Mouse (Mus musculus) cerebellum, postnatal 10 days (tissue): ENCODE measurements around the gene Kcnh3.
A peak's percentile ranks its signal among the peaks of the same experiment; 100 is the strongest.

ENCODE experiments used
- DNase-seq, 2 experiments: peaks; one replicate each; pipeline ENCODE4 v3.0.0; 2021; ENCODE audit warnings: mixed read lengths in 2 of 2

Kcnh3 gene

DNA sequence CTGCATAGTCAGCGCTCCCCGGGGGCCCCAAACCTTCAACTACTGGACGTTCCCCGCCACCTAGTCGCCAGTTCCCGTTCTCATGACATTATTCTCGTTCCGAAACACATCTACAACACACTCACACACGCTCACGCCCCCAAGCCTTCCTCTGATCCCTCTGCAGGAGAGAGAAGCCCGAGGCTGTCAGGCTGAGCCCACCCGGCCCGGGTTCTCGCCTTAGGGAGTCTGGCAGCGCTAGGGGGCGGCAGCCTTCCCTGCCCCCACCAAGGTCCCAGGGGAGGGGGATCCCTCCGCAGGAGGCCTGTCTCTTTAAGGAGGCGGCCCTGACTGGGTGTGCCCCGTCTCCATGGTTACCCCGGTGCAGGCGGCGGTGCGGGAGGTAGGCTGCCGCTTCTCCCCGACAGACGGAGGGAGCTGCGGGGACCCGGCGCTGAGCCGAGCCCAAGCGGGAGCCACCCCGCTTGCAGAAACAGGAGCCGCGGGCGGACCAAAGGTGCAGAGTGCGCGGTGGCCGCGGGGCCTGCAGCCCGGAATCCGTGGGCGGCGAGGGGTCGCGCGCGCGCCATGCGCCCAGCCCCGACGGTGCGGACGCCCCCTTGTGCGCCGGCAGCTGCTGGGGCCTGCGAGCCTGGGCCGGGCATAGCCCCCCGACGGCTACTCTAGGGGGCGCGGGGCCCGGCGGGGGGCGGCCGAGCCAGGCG, at the start of gene Kcnh3:
Gene Kcnh3, plus strand, starts transcription at position 654 of the 704 bp plus-strand sequence.
- DNase-seq: peak; percentile 68 to 76

DNA sequence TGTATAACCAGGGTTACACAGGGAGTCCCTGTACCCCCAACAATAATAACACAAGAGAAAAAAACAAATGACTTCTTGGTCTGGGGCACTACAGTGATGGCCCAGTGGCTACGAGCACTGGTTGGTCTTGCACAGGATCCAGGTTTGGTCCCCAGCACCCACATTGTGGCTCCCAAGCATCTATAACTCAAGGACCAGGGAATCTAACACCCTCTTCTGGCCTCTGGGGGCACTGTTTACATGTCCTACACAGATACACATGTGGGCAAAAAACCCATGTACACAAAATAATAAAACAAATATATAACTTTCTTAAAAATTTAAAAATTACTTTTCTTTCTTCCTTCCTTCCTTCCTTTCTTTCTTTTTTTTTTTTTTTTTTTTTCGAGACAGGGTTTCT, 45.0 kb upstream of the Kcnh3 start:
- no peak for DNase-seq

DNA sequence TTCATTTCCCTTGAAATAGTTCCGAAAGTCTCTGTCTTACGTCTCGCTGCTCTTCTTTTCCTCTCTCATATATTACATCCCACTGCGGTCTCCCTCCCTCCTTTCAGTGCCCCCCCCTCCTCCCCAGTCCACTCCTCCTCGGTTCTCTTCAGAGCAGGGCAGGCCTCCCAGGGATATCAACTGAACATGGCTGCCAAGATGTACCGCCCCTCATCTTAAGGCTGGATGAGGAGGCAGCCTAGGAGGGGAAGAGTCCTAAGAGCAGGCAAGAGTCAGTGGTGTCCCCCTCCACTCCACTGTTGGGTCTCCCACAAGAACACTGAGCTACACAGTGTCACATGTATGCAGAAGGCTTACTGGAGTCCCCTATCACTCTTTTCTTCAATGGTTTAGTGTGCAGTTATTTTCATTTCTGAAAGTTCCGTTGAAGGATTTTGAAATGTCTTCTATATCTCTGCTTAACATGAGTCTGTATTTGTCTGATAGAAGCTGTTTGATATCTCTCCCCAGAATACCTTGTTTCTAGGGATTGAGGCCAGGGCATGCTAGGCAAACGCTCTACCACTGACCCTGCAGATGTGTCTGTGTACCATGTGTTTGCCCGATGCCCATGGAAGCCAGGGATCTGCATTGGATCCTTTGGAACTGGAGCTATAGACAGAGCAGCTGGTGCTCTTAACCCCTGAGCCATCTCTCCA, 40.3 kb upstream of the Kcnh3 start:
- no peak for DNase-seq

DNA sequence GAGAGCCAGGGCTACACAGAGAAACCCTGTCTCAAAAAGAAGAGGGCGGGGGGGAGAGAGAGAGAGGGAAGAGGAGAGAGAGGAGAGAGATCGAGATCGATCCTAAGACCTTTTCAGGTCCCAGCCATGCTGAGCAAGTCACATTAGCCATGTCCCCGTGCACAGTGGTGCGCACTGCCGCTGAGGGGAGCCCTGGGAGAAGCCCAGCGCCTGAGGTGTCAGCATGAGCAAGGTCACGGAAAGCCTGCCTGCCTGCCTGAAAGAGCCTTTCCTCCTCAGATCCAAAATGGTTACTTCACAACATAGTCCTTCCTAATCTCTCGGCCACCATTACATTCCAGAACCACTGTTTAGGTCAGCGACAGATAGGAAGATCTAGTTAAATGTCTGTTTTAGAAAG, 30.3 kb upstream of the Kcnh3 start:
- DNase-seq: no peak

DNA sequence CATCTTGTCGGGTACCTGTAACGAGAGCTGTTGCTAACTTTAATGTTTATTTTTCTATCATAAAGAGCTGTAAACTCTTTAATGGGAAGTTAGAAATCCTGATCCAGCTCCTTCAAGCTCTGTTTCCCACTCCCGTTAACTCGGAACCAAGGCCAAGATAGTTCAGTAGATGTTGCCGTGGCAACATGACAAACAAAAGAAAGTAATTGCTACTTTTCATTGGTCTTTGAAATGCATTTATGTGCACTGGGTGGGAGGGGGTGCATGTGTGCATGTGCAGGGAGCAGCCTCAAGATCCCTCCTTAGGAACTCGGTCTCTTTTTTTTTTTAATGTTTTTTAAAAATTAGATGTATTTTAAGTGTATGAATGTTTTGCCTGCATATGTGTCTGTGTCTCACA, 29.6 kb upstream of the Kcnh3 start:
- DNase-seq: no peak

DNA sequence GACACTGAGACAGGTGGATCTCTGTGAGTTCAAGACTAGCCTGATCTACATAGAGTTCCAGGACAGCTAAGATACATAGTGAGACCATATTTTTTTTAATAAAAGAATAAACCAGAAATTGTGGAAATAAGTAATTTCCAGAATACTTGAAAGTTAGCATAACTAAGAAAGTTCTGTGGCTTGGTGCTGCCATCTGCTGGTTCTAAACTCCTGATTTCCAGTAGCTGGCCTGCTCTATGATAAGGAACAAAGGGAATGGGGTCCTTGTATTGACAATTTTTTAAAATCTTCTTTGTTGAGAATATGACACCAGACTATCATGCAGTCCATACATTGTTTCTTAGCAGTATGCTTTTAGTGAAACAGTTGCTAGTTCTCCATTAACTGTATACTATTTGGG, 25.9 kb upstream of the Kcnh3 start:
- DNase-seq: peak; percentile 46 to 47

DNA sequence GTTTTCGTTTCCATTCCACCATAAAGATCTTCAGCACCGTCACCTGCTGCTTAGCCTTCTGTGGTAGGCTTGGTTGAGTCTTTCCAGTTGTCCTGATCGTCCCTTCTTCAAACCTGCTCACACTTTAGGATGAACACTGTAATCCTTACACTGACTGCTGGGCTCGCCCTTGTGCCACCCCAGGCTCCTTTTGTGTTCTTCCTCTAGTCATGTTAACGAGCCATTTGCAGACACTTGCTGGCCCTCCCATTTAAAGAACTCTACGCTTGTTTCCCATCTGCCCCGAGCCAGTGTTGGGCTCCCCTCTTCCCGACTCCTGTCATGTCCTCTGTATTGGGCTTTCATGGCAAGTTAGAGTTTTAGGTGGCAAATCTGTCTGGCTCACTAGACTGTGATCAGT, 18.7 kb upstream of the Kcnh3 start:
- DNase-seq: no peak

DNA sequence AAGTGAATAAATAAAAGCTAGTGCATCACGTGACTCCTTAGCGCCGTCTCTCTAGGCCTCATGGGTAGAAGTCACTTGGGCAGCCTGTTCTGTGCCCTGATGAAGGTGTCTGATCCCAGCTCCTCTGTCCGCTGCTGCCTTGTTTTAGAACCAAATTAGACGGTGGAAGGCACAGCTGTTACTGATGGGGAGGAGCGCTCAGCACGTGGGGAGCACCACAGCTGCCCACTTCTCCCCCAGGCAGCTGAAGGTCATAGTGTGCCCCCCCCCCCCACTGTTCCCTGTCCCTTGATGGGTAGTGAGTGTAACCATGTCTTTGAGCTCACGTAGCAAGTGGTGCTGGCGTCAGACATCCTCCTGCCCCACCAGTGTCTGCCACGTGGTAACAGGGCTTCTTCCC, 11.5 kb upstream of the Kcnh3 start:
- DNase-seq: no peak

DNA sequence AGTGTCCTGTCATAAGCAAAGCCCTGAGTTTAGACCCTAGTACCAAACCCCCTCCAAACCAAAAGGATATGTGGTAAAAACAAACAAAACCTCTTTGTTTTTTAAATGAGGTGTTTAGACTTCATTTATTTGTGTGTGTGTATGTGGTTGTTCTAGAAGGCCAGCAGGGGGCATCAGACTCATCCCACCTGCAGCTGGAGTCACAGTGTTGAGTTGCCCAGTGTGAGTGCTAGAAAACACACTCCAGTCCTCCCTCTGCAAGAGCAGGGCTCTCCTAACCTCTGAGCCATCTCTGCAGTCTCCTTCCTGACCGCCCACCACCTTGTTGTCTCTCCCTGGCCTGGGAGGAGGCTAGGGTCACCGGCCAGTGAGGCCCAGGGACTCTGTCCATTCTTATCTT, 9.7 kb upstream of the Kcnh3 start:
- DNase-seq: no peak

DNA sequence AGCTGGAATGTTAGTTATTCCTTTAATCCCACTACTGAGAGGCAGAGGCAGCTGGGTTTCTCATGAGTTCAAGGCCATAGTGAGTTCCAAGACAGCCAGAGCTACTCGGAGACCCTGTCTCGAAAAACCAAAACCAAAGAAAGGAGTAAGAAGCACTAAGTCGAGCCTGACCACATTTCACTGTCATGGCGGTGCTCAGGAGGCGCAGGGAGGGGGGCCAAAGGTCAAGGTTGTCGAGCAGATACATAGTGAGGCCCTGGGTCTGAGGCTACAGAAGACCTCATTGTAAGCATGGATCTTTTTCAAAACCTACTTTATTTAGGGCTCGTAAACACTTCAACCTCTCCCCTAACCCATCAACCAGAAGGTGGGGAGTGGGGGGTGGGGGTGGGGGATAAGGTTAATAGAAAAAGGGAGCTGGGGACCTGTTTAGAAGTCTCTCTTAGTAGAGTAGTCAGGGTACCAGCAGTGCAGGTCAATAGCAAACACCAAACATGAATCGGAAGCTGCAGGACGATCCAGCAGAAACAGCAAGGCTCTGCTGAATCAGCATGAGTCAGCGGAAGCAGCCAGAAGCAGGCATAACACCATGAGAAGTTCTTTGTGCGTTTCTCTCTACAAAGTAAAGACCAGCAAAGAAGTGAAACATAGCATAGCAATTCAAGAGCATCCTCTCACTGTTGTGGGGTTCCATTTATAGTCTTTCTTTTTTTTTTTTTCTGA, 8.8 kb upstream of the Kcnh3 start:
- no peak for DNase-seq

DNA sequence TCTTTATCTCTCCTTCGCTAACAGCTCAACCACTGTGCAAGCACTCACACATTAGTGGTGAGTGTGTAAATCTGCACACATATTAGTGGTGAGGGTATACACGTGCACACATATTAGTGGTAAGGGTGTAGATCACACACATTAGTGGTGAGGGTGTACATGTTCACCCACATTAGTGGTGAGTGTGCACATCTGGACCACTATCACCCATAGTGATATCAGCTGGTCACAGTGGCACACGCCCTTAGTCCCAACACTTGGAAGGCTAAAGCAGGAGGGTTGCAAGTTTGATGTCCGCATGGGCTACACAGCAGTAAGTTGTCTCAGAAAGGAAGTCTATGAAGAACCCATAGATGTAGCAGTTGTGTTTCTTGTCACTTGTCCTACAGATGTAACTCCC, 7.0 kb upstream of the Kcnh3 start:
- no peak for DNase-seq

DNA sequence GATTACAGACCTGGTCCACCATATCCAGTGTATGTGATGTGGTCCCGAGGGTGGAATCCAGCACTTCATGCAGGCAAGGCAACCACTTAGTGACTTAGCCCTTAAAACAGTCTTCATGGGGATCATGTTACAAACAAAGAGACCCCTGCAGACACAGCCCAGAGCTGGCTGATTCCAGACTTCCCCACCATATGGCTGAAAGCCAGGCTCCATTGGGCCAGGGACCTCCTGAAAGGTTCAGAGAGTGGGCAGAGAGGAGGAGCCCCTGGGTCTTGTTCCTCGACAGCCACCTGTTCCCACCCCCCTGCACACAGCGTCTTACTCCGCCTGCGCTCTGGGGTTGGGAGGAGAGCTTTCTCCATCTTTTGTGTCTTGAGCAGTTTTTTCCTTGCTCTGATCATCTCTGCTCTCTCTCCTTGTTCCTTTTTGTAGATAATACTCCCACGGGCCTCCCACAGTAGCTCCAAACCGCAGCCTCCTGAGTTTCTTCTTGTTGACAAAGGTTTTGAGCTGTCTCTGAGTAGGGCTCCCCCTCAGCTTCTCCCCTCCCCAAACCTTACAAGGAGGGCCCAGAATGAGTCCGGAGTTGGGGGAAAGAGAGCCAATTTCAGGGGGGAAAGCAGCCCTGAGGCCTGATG, 3.2 kb upstream of the Kcnh3 start:
- DNase-seq: no peak

DNA sequence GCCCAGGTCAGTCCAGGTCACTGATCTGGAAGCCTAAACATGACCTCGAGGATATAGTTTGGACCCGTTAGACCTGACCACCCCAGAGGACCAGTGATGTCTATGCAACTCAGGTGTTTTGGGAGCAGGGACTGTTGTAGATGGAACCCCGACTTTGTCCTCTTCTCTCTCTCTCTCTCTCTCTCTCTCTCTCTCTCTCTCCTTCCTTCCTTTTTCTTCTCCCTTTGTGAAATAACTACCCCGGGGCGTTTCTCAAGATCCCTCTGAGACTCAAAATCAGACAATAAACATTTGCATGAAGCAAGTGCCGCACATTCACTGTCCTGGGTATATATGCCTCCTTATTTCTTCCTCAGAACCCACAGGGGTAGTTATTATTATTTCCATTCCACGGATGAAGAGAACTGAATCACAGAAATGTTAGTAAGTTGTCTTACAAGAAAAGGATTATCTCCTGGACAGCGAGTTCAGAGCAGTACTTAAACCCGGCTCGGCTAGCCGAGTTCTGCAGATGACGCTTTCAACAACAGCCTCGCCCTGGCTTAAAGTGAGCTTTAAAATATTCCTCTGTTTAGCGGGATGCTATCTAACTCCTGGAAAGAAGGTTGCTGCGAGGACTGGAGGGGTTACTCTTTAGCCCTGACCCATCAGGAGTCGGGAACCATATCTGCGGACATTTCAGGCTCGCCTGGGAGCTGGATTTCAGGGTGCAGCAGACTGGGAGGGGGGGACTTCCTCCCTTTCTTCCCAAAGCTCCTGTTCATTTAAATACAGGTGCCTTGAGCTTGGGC, 1.7 kb upstream of the Kcnh3 start:
- no peak for DNase-seq

DNA sequence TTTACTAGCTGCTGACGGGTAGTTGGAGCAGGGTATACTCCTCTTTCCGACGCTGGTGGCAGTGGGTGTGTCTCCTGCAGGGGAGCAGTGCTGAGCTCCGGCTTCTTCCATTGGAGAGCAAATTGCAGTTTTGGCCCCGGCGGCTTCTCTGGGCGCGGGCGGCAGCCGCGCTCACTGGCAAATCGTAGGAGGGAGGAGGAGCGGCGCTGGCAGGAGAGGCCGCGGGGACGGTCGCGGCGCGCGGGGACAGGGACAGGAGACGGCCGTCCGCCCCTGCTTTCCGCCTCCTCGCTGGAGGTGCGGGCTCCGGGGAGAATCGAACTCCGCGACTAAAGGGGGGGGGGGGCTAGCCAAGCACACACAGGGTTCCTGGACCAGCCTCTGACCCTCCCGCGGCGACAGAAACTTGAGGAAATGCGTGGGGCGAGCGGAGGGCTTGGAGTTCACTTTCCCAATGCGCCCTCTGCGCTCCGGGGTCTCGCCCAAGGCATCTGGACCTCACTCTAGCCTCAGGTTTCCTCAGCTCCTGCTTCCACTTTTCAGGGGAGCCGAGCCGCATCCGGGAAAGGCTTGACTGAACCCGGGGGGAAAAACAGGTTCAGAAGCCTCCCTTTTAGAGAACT, 965 bp upstream of the Kcnh3 start:
- DNase-seq: peak; percentile 66 to 71

DNA sequence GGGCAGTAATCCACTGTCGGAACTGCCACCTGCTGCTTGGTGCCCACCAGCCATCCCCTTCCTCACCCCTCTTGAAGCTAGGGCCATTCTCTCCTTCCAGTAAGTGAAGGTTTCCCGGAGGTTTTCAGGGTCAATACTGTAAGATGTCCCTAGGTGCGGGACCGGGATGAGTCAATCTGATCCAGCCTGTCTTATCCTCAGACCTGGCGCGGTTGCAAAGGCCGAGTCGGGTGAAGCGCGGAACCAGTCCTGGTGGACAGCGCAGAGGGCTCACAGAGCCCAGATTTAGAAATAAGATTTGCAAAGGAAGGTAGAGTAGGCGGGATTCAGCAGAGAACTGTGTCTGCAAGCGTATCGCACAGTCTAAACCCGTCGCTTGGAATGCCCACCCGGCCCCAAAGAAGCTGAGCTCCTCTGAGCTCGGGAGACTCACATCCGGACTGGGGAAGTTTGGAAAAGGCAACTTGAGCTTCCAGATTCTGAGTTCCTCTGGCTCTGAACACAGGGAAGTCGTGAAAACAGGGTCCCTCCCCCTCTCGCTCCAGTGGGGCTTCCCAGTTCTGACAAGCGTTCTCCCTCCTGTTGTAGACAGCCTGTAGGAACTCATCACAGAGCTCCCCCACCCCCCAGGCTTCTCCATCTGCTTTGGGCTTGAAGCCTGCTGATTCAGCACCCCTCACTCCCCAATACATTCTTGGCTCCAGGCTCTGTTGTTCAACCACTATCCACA, 585 bp downstream of the Kcnh3 start:
- DNase-seq: peak in 1 of 2 experiments; percentile 34

DNA sequence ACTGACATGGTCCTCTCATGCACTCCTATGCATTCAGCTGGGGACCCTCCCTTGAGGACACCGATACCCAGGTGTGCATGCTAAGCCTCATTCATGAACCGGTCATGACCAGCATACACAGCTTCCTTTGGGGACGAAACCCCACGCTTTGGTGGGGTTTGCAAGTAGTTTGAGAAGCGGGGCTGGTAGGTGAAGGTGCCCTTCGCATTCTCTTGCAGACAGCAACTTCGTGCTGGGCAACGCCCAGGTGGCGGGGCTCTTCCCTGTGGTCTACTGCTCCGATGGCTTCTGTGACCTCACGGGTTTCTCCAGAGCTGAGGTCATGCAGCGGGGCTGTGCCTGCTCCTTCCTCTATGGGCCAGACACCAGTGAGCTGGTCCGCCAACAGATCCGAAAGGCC, 1.4 kb downstream of the Kcnh3 start:
- DNase-seq: no peak

DNA sequence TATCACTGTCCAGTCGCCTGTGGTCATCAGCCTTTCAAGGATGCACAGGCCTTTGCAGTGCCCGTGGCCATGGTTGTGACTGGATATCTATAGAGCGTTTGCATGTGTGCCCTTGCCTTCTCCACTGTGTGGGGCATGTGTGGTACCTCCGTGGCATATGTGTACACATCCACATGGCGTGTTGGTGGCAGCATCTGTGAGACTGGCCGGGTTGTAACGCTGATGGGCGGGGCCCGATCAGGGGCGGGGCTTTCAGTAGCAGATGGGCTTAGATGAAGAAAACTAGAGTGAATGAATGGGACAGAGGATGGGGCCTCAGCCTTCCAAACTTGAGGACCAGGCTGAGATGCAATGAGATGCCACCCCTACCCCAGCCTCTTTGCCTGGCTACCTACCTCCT, 7.3 kb downstream of the Kcnh3 start:
- DNase-seq: peak in 1 of 2 experiments; percentile 27

DNA sequence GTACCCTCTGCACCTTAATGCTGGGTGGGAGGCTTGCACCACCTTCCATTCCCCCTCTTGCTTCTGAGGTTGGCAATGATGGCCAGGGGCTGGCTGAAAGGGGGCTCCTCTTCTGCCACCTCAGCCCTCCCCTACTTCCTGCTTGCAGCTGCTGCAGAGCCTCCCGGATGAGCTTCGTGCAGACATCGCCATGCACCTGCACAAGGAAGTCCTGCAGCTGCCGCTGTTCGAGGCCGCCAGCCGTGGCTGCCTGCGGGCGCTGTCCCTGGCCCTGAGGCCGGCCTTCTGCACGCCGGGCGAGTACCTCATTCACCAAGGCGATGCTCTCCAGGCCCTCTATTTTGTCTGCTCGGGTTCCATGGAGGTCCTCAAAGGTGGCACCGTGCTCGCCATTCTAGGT, 9.1 kb downstream of the Kcnh3 start:
- peak in 1 of 2 experiments; percentile 8 for DNase-seq

DNA sequence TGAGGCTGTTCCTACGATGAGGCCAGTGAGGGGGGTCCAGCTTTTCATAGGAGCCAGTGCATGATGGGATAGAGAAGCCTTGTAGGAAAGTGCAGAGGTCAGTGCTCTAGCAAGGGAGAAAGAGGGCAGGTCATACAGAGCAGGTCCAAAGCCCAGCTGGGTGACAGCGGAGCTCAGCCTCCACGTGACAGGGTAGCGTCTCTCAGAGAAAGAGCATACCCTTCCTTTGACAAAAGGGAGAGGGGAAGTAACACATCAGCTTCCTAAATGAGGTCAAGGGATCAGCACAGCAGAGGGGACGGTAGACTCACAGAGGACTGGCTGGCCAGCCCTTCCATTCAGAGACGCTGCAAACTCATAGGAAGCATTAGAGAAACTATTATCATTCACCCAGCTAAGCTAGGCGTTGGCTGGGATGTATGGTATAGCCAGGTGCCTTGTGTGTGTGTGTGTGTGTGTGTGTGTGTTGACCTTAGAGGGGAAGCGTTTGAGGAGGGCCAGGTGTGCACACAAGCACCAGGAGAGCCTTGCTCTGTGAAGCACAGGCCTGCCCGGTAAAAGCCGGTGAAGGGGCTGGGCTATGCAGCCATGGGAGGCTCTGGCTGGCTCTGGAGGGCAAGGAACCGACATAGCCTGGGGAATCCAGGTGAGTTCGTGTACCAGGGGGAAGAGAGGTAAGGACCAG, 9.8 kb downstream of the Kcnh3 start:
- DNase-seq: no peak

DNA sequence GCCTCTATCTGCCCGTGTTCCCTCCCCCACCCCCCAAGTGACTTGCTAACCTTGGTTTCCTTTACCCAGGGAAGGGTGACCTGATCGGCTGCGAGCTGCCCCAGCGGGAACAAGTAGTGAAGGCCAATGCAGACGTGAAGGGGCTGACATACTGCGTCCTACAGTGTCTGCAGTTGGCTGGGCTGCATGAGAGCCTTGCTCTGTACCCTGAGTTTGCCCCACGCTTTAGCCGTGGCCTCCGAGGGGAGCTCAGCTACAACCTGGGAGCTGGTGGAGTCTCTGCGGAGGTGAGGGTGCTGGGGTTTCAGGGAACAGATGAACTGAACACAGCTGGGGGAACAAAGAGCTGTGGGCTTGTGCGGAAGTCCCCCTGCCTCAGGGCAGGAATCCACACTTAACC, 13.3 kb downstream of the Kcnh3 start:
- no peak for DNase-seq

DNA sequence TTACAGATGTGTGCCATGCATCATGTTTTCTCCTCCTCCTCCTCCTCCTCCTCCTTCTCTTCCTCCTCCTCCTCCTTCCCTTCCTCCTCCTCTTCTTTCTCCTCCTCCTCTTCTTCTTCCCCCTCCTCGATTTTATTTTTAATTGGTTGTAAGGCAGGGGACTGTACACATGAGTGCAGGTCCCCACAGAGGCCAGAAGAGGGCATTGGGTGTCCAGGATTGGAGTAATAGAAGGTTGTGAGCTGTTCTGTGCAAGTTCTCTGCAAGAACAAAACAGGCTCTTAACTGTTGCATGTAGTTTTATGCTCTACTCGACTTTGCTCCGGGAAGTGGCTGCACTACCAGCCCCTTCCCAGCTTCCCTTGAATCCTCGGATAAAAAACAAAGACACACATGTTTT, 15.5 kb downstream of the Kcnh3 start:
- no peak for DNase-seq
